Mouse (Mus musculus) left cerebral cortex, postnatal 4 days (tissue): ENCODE data around the gene Gm12117. TPM values are rescaled to one million over a fixed set of nuclear protein-coding genes. Genes with fewer than 3 reads are reported as not detected.
A peak's percentile ranks its signal among the peaks of the same experiment; 100 is the strongest.

Experiments
- DNase-seq: peaks from one replicate; pipeline ENCODE4 v3.0.0-alpha.2; 2022
- intact Hi-C: fragments of 180-260 bp; cut with DNase I; formaldehyde crosslinking; loops from one replicate; pipeline ENCODE4 v1.15.1; 2025
- total RNA-seq, 2 experiments: library from RNA; stranded (reverse); gene quantifications; 2 replicates each; pipeline ENCODE4 v1.2.3; 2021

Gene Gm12117
- total RNA-seq, result under 1 TPM; 0.74 to 0.92 TPM

GRCm38 (mm10) chr11:33276637-33277036, at the start of gene Gm12117:
Gm12117 (minus strand) TSS chr11:33276737.
- DNase-seq, result no peak
- intact Hi-C loops, result no loop called here

- intact Hi-C loops, result no loop called here
- peak; percentile 45 for DNase-seq
Measured at GRCm38 (mm10) chr11:33319006-33319611, 42.6 kb upstream of the Gm12117 start.

GRCm38 (mm10) chr11:33309566-33309965, 33.0 kb upstream of the Gm12117 start:
- intact Hi-C loops, result no loop called here
- DNase-seq, result no peak

DNA sequence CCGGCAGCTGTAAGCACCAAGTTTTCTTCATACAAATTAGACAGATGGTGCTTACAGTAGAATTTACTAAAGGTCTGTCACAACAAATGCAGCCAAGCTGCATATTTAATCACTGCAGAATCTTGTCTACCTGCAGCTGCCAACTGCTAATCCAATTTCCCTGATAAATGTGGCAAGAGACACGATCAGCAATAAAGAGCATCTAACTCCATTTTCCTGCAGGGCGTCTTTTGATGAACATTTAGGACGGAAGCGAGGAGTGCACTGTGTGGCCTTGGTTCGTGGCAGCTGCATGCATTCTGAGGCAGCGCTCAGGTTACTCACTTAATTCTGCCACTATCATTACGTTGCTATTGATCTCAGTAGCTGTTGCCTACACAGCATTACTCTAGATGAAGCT, 24.3 kb upstream of the Gm12117 start:
- intact Hi-C loops, result no loop called here
- DNase-seq, result peak; percentile 15

GRCm38 (mm10) chr11:33299371-33299770, 22.8 kb upstream of the Gm12117 start:
- DNase-seq, result peak; percentile 53

GRCm38 (mm10) chr11:33297121-33297520, 20.6 kb upstream of the Gm12117 start:
- intact Hi-C loops, result loop anchor here (10.0 kb wide), 1 partner anchor 122 kb away; no protein-coding TSS in a partner anchor
- peak; percentile 38 for DNase-seq

More at GRCm38 (mm10) chr11:33299371-33299770, 22.8 kb upstream of the Gm12117 start:
- intact Hi-C loops, result loop anchor here (10.0 kb wide), 1 partner anchor 125 kb away; no protein-coding TSS in a partner anchor

GRCm38 (mm10) chr11:33295422-33295821, 18.9 kb upstream of the Gm12117 start:
- intact Hi-C loops, result loop anchor here (10.0 kb wide), 1 partner anchor 121 kb away; no protein-coding TSS in a partner anchor
- DNase-seq, result no peak

- DNase-seq, result no peak
- intact Hi-C loops, result loop anchor here (10.0 kb wide), 1 partner anchor 119 kb away; no protein-coding TSS in a partner anchor
Measured at GRCm38 (mm10) chr11:33294063-33294462, 17.5 kb upstream of the Gm12117 start.

DNA sequence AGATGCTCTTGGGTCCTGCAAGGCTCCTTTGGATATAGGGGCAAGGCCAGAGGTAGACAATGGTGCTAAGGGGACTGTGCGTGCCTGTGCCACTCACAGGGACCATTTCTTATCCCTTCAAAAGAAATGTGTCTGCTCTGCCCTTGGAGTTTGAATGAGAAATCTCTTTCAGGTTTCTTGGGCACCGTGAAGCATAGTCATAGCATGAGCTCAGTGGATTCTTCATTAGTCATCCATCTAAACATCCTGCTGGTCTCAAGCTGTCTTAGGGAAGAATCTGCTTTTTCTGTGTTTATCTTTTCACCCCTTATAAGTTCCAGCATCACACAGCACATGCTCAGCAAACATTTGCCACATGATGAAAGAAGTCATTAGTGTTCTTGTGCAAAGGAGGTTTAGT, 2.0 kb upstream of the Gm12117 start:
- intact Hi-C loops, result no loop called here
- DNase-seq, result no peak

DNA sequence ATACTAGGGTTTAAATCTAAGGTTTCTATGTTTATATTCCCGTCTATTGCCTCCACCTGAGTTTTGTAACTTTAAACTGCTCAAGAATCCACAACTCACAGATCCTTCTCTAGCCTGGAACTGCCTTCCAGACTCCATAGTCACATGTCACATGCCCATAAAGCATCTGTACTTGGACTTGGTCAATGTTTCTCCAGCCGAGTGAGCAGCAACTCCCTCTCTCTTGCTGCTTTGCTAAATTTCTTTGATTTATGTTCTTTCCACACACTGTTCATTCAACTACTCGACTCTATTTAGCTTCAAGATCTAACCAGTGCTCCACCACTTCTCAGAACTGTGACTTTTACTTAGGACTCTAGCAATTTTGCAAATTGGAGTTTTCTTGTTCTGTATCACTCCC, 1.7 kb downstream of the Gm12117 start:
- no peak for DNase-seq
- intact Hi-C loops, result no loop called here

GRCm38 (mm10) chr11:33274294-33274693, 2.2 kb downstream of the Gm12117 start:
- intact Hi-C loops, result no loop called here
- no peak for DNase-seq

DNA sequence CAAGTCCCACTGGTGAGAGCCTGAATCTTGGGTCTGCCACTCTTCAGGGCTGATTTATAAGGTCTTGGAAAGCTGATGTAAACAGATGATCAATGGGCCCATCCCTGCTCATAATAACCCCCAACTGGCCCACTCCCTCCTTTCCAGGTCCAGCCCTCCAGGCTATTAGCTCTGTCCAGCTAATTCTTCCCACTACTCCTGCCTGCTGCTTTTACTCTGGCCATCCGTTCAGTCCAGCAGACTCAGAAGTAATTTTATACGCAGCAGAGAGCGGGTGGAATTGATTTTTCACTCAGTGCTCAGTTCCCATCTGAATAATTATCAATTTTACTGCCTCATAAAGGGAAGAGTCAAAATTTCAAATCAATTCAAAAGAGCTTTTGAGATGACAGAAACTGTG, 36.2 kb downstream of the Gm12117 start:
- DNase-seq, result no peak
- intact Hi-C loops, result no loop called here

DNA sequence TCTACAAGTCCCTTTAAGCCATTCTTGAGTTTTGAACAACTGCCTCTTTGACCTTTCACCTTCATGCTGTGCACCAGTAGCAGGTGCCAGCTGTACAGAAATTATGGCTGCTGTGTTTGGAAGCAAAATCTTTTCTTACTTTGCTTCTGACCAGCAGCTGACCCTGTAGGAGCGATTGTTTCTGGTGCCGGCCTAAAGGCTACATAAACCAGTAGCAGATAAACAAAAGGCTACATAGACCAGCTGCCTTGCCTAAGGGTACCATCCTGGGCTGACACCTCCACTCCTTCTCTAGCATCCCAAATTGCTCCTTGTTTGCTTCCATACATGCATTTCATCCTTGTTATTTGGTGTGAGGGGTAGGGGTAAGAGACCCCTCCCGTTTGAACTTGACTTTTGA, 42.4 kb downstream of the Gm12117 start:
- DNase-seq, result no peak
- intact Hi-C loops, result no loop called here

DNA sequence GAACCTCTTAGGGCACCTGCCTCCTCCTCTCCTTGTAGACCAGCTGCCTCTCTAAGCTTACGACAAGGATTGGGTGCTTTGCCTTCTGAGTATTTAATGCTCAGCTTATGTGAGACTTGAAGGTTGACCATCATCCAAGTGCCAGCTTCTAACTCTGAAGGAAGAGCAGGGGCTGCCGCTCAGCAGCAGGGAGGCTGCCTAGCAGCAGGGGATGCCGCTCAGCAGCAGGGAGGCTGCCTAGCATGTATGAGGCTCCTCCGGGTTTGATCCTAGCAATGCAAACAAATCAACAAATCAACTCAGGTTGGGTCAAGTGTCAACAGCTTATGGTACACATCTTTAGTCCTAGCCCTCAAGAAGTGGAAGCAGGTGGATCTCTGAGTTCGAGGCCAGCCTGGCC, 44.5 kb downstream of the Gm12117 start:
- intact Hi-C loops, result no loop called here
- DNase-seq, result no peak

- DNase-seq, result no peak
- intact Hi-C loops, result no loop called here
Measured at GRCm38 (mm10) chr11:33228186-33228585, 48.4 kb downstream of the Gm12117 start.

GRCm38 (mm10) chr11:33226516-33226915, 50.0 kb downstream of the Gm12117 start:
- intact Hi-C loops, result no loop called here
- DNase-seq, result no peak

Other genes starting within 250 kb of the Gm12117 start
- gene Fgf18, start 129.3 kb downstream of the Gm12117 start, total RNA-seq, result 1 to 10 TPM; 7.4 to 8.4 TPM
- 100 to 1,000 TPM; 303 to 338 TPM for gene Npm1, start 113.5 kb downstream of the Gm12117 start, total RNA-seq
- not detected for gene Tlx3, start 73.1 kb downstream of the Gm12117 start, total RNA-seq
- 10 to 100 TPM in 1 of 2 experiments, 1 to 10 TPM in 1; 7.3 to 10.7 TPM for gene Ranbp17, start 237.0 kb upstream of the Gm12117 start, total RNA-seq